Mouse (Mus musculus) CD4-positive, CD25-positive, alpha-beta regulatory T cell, adult 2 months (primary cell): ENCODE data around the gene Abcc4.
"Not testable (repeated sequence)": the region's sequence is repeated elsewhere in the genome, so short reads cannot be mapped to it uniquely, and the experiment has no call there.

Source experiments
- DNase-seq: peaks from one replicate; pipeline ENCODE4 v3.0.0-alpha.2; 2012; ENCODE audit warnings: low read depth, low spot score

The Abcc4 gene

DNA sequence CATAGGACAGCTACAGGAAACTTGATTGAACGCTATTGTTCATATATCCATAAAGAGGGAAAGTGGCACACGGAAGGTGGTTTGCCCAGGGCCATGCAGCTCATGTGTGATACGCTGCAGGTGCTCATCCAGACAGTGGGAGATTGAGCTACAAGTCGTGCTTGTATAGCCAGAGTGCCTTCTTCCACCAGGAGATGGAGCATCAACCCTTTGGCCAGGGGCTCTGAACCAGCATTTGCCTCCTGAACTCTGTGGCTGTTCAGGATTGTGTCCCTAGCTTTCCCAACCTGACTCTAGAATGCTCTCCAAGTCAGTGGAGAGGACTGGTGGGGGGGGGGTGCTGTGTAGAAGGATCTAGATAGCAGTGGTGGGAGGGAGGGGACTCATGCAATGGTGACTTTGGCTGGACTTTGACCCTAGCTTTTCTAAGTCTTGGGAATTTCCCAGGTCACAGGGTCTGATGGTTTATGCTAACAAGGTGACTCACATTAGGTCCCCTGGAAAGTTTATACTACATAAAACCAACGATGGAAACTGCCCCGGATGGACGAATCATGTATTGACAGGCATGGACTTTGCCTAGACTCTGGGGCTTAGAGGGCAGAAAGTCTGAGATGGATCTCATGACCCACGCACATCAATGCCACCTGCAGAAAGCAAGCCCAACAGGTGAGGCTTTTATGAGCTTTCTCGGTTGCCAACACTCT lies 27.6 kb downstream of the Abcc4 start:
- no peak for DNase-seq

DNA sequence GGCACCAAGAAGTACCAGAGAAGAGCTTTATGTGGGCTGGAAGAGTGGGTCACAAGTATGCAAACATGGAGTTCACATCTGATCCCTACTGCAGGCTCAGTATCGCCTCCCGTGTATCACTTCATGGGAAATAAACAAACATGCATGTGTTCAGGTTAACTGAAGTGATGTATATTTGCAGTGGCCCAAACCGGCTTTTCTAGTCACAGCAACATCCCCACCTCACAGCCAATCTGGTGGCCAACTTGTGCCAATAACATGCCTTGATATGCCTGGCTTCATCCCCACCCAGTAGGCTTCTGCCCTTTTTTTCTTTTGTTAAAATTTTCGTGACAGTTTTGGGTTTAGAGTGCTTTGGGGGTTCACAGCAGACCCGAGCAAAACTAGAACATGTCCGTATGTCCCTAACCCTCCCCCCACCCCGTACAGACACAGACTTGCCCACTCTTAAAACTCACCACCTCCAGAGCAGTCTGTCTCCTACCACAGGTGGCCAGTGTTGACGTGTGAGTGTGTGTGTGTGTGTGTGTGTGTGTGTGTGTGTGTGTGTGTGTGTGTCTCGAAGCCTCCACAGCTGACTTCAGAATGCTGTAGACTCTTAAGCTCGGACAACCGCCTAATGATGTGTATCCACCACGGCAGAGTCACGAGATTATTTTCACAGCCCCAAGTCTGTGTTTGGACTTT lies 29.6 kb downstream of the Abcc4 start:
- DNase-seq: no peak

DNA sequence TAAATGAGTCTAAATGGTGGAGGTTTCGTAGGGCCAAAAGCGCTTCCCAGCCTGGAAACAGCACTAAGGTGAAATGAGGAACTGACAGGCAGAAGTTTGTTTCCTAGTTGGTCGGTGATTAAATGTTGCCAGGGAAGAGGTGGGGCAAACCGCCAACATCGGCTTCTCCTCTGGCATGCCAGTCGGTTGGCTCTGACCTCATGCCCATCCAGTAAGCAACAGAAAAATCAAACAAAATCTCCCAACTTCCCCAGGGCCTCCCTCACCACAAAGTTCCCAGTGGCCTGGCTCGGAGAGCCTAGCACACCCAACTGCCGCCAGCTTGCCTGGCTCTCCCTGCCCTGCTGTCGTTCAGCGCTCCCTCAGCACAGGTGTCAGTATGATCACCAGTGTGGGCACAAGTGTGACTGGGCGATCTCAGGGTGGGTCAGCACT lies 31.3 kb downstream of the Abcc4 start:
- DNase-seq: no peak

DNA sequence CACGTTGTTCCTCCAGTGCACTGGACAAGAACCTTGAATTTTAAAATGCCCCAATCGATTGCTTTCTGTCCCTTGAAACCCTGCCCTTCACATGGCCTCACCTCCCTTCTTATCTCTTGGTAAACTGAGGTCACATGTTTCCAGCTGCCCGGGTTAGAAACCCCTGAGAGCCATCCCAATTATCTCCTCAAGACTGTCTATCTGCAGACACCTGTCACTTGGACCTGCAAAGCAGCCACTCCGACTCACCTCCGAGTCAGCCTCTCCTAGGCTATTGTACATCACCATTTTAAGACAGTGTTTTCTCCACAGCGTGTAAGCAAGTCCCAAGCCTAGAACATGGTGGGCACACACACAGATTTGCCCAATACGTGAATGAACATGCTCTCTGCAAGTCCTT lies 31.8 kb downstream of the Abcc4 start:
- no peak for DNase-seq

DNA sequence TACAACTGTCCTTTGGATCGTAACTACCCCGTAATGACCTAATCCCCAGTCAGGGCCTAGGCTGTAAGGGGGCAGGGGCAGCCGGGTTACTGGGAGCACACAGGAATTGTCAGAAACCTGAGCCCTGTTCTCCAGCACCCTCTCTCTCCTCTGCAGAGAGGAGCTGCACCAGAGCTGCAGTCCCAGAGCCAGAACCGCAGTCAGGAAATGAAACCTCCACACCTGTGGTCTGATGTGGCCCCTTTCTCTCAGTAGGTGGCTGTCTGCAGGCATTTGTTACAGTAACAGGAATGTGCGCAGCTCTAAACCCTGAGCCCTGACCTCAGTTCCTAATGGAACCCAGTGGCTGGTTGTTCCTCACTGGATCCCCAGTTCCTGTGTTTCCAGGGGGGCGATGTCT lies 32.5 kb downstream of the Abcc4 start:
- peak; percentile 61 for DNase-seq

DNA sequence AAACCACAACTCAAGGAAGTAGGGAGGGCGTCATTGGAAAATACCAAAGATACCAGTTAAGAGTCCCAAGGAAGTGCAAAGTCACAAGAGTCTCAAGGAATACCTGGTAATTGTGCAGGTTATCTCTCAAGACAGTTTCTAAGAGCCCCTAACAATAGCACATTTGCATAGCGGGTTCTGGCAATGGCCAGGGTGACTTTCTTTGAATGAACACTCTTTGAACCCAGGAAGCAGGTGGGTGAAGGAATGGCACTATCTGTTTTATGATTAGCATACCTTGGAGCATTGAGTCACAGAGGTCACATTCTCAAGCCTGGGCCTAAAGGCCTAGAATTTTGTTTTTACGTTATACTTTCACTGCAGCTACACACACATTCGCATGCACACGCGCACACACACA lies 33.1 kb downstream of the Abcc4 start:
- not testable (repeated sequence) for DNase-seq

DNA sequence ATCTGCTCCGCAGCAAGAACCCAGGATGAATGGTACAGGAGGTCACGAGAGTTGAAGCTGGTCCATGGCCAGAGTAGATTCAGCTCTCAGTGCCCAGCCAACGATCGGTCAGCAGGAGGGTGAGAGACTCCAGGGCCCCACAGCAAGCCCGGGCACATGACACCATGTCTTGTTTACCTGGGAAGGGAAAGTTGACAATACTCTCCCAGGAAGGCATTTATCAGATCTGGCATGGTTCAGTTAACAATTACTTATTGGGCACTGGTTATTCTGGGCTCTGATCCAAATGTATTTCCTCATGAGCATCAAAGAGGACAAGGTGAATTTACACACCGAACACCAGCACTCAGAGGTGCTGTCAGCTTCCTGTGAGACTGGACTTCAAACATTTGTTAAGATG lies 38.5 kb downstream of the Abcc4 start:
- DNase-seq: no peak

DNA sequence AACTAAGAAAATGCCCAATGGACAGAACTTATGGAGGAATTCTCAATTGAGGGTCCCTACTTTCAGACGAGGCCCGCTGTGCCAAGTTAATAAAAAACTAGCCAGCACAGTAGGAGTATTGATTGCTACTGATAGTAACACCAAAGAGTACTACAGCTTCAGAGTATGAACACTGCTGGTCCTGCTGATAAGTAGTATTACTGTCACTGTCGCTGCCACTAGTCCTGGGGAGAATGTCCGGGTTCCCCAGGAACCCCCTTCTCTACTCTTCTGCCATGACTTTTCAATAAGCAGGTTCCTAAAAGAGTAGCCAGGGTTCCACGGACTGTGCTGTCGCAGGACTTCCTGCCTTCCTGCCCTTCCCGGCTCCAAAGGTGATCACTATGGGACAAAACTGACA lies 41.4 kb downstream of the Abcc4 start:
- DNase-seq: no peak

DNA sequence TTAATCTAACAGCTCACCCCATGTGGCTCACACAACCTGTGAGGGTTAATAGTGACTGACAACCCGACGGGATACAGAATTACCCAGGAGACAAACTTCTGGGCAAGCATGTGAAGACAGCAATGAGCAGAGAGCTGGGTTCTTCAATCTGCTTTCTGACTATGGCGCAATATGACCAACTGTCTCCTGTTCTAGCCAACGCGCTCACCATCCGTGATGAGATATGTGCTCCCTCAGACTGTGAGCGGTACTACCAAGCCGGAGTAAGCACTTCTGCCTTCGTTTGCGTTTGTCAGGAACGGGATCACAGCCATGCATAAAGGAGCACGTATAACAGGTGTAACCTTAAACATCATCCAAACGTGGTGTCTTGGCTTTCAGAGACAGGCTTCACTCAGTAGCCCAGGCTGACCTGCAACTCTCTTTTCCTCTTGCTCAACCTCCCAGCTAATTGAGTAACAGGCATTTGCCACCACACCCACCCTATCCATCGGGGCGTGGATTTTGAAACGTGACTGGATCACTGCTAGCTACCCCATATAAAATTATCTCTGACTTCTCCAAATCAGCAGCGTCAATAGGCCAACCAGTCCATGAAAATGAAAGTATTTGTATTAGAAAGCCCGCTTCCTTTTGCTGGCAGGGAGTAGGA lies 43.3 kb downstream of the Abcc4 start:
- no peak for DNase-seq

DNA sequence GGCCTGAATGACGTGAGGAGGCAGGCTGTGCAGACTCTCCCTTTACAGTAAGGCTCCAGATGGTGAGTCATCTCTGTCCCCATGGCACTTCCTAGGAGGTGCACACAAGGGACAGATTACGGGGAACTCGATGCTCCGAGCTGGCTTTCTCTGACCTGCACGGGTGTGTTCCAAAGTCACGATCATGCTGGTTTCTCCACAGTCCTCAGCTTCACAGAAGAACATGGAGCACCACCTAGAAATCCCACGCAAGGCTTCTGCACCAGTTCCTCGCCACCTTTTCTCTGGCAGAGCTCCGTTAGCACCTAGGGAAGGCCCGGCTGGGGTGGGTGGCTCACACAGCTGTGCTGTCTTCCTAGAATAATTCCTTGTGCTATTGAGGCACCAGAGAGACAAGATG lies 43.9 kb downstream of the Abcc4 start:
- no peak for DNase-seq

DNA sequence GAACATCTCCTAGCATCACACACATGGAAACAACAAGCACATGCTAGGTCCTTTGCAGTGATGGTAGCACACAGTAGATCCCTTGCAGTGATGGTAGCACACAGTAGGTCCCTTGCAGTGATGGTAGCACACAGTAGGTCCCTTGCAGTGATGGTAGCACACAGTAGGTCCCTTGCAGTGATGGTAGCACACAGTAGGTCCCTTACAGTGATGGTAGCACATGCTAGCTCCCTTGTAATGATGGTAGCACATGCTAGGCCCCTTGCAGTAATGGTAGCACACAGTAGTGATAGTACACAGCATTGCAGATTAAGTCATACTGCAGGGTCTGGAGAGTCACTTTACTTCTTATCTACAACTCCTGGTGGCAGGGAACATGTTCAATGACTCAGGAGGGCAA lies 46.8 kb downstream of the Abcc4 start:
- DNase-seq: no peak

DNA sequence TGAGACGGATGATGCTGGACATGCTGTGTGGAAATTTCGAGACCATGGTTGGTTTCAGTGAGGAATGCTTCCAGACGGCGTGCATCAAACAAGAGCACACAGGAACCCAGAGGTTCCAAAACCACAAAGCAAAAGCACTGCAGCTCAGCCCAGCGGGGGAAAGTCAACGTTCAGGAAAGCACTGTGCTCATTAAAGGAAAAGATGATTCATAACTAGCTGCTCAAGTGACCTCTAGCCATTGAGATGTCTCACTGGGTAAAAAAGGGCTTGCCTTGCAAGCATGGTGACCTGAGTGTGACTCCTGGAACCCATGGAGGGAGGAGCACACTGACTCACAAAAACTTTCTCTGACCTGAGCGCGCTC lies 47.7 kb downstream of the Abcc4 start:
- DNase-seq: peak; percentile 46

DNA sequence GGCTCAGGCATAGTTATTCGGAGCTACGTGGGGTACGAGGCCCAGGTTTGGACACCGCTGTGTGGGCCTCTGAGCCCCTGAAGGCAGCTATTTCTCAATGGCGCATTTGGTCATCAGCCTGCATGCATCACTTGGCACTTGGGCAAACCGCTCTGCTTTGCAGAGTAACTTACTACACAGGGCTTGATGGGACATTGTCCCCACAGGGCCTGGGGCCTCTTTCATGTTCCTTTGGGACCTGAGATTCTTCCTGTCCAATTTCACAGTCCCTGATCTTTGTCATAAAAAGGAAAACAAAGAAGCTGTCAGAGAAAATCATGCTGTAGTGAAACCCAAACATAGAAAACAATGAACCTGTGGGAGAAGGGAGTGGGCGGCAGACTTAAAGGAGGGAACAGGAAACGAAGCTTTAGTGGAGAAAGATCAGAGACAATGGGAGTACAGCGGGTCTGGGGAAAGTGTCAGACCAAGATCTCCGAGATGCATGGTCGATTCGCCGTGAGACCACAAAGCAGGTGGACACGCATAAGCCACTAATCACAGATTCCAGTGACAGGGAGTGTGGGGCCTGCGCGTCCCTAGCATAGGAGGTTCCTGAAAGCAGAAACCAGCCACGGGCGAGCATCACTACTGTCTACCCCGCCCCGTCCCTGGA lies 48.2 kb downstream of the Abcc4 start:
- no peak for DNase-seq

DNA sequence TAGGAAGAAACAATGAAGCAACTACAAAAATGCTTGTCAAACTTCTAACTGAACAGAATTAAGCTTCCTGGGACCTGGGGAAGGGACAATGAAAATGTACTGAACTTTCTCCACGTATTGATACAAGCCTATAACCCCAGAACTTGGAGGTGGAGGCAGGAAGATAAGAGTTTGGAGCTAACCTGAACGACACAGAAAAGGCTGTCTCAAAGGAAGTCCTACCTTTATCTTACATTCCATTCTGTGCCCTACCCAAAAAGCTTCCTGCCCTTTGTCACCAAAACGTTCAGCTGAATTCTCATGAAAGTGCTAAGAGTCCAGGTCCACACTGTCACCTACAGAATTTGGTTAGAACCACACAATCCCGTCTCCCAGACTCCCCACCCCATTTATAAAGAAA lies 48.8 kb downstream of the Abcc4 start:
- DNase-seq: no peak

DNA sequence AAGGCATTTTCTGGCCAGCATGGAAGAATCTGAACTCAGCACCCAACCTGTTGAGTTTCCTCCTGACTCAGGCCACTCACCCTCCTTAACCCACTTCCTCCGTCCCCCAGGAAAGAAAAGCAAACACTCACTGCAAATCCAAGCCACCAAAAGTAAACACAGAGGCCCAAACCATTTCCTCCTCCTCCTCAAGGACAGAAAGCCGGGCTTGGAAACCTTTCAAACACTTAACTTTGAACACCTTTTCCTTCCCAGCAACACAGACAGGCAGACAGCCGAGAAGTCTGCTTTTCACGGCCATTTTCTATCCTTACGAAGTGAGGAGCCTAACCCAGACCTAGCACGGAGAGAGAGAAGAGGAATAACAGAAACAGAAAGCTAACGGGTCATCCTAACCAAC lies 50.0 kb downstream of the Abcc4 start:
- no peak for DNase-seq

DNA sequence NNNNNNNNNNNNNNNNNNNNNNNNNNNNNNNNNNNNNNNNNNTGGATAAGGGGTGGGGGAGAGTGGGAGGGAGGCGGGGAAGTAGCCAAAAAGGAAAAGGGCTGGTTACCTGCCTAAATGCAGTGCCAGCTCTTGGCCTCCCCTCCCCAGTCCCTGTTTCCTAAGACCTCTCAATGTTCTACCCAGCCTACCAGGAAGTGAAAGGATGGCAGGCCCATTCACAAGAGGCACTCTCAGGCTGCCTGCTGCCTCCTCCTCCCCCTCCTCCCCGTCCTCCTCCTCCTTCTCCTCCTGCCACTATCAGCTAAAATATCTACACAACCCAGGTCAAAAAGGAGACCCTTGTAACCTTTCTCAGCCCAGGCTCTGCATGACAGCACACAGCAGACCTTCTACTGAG lies 51.1 kb downstream of the Abcc4 start:
- no peak for DNase-seq

DNA sequence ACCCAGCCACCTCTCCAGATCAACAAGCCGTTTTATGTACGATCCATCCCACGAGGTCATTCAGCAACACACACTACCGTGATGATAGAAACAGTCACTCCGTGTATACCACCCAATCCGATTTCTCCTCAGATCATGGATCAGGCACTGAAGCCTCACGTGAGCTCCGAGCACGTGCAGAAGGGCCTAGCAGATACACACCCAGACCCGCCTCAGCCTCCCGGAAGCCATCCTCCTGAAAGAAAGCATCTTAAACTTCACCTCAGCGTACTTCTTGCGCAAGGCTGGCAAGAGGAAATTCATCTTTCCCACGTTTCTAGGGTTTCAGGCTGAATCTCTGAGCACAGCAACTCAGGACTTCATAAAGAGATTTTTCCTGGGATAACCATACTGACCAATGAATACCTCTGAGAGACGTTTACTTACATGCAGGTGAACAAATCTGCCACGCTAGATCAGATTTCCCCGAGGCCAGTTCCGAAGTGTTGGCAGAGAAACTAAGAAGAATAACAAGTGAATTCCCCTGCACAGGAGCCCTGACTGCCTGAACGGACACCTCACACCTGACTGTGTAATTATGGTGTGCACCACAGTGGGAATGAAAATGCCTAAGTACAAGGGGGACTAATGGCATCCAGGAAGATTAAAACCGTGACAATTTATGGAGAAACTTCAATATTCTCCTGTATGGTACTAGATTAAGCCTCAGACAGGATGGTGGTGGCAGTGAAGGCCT lies 54.1 kb downstream of the Abcc4 start:
- DNase-seq: no peak

DNA sequence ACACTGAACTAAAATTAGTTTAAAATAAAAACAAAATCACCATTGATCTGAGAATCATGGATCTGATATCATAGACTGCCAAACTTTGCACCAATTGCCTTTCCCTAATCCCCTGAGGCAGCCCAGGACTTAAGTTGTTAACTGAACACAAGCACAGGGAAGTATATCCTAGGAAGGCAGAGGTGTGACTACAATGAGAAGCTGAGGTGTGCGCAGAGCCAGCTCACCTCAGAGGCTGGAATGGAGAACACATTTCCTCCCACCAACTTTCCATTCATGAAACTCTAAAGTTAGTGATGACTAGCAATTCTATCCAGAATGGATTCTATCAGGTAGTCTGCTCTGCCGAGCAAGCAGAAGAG lies 56.1 kb downstream of the Abcc4 start:
- no peak for DNase-seq

DNA sequence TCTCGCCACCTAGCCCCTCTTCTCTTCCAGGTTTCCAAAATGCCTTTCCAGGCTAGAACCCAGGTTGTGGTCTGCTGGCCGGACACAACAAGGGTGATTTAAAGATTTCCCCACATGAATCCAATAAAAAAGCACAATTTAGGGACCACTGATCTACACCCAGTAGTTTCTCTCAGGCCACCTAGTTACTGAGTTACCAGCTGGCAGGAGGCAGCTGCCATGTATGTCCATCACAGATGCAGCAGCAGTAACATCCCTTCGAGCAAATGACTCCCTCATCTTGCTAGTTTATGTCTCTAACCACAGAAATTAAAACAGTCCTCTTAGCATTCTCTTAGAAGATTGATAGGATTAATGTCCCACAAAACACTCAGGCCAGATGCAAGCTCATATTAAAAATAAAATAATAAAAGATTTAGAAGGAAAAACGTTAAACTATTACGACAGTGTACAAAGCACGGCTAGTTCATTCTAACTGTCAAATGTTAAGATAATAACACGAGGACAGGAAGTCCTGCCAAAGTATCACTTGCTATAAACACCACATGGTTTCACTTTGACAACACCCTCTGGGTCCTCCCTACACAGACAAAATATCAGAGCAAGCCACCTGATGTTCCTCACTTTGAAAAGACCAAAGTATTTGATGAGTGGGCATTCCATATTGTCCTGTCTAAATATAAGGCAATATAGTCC lies 56.7 kb downstream of the Abcc4 start:
- DNase-seq: peak; percentile 29

DNA sequence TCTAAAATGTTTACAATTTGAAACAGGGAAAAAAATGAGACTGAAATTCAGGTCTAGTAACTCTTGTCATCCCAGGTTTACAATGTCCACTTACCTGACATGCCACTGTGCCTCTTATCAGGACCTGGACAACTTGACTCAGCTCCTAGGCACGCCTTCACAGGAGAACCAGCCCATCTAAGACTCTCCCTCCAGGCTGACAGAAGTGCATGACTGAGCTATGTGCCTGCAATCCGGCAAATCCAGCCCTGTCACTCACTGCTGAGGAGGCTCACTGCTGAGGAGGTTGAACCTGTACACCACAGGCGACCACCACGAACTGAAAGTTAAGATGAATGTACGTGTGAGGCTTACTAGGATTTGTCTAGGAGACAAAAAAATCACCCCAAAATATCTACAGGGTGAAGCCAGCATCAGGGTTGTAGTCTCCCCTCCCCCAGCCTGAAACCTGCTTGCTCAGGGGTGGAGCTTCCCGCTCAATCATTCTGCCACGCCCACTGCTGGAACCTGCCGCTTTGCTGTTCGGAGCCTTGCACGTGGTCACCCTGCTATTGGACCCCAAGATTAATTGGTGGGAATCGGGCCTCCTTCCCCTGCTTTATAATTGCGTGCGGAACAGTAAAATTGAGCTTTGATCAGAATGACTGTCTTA lies 63.0 kb downstream of the Abcc4 start:
- not testable (repeated sequence) for DNase-seq

DNA sequence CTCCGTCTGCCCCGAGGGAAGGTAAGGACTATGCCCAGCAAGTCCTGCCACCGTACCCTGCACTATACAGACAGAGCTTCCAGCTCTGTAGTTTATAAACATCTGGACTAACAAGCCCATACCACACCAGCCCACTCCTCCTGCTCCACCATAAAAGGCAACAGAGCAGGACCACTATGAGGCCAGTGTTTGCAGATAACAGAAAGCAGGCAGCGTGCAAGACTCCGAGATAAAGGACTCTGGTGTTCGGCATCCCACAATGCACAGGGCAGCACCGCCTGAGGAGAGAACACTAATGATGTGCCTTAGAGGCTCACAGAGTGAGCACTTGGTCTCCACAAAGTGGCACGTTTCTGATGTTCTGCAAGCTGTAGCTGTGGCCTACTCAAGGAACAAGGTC lies 63.9 kb downstream of the Abcc4 start:
- no peak for DNase-seq
